Mouse (Mus musculus) myocyte (in vitro differentiated cells): ENCODE data around the gene Ilvbl.

Source experiments
- CEBPB ChIP-seq: IDR thresholded peaks from 2 replicates; pipeline ENCODE4 v1.6.1; 2011; ENCODE audit warnings: mild to moderate bottlenecking, moderate library complexity; ENCODE audit not compliant: poor library complexity, insufficient read depth, severe bottlenecking
- E2F4 ChIP-seq: IDR thresholded peaks from one replicate; pipeline ENCODE4 v1.6.1; 2011; ENCODE audit warnings: mild to moderate bottlenecking, control low read depth, moderate library complexity; ENCODE audit not compliant: insufficient read depth
- MAX ChIP-seq: IDR thresholded peaks from one replicate; pipeline ENCODE4 v1.6.1; 2011; ENCODE audit warnings: low read depth, mild to moderate bottlenecking, control low read depth
- MYOD1 ChIP-seq, 3 experiments: IDR thresholded peaks; one replicate each; pipeline ENCODE4 v1.6.1; 2011; ENCODE audit warnings: control low read depth in 2 of 3, low read depth in 2 of 3, mild to moderate bottlenecking in 2 of 3, moderate library complexity in 1 of 3; ENCODE audit not compliant: insufficient read length in 2 of 3, control insufficient read depth in 1 of 3
- MYOG ChIP-seq, 3 experiments: IDR thresholded peaks; one replicate each; pipeline ENCODE4 v1.6.1; 2011; ENCODE audit warnings: control low read depth in 2 of 3, low read depth in 2 of 3, mild to moderate bottlenecking in 2 of 3; ENCODE audit not compliant: insufficient read length in 2 of 3, control insufficient read depth in 1 of 3, insufficient read depth in 1 of 3
- POLR2A ChIP-seq: IDR thresholded peaks from one replicate; pipeline ENCODE4 v1.6.1; 2011; ENCODE audit warnings: low read depth, mild to moderate bottlenecking, control low read depth, moderate library complexity; ENCODE audit not compliant: insufficient read length
- POLR2AphosphoS2 ChIP-seq: IDR thresholded peaks from one replicate; pipeline ENCODE4 v1.6.1; 2011; ENCODE audit warnings: low read depth, control low read depth; ENCODE audit not compliant: insufficient read length
- REST ChIP-seq: IDR thresholded peaks from one replicate; pipeline ENCODE4 v1.6.1; 2011; ENCODE audit warnings: mild to moderate bottlenecking, control low read depth, moderate library complexity; ENCODE audit not compliant: insufficient read depth, insufficient read length
- SRF ChIP-seq: IDR thresholded peaks from one replicate; pipeline ENCODE4 v1.6.1; 2011; ENCODE audit warnings: low read depth; ENCODE audit not compliant: control insufficient read depth, insufficient read length
- USF1 ChIP-seq: IDR thresholded peaks from one replicate; pipeline ENCODE4 v1.6.1; 2011; ENCODE audit warnings: low read depth, mild to moderate bottlenecking, control low read depth, moderate library complexity

GRCm38 (mm10) chr10:78605080-78605479, 30.9 kb downstream of the Ilvbl start:
- TF ChIP-seq POLR2A = no peak
- TF ChIP-seq MYOD1 (IDR thresholded peaks at IDR 0.05; ENCODE audit: control insufficient read depth in 1 of 3, insufficient read length in 2 of 3, low read depth in 2 of 3) = no peak
- TF ChIP-seq REST = no peak
- TF ChIP-seq MYOG (IDR thresholded peaks at IDR 0.05; ENCODE audit: control insufficient read depth in 1 of 3, insufficient read depth in 1 of 3, insufficient read length in 2 of 3, low read depth in 2 of 3) = no peak
- no peak for TF ChIP-seq USF1
- no peak for TF ChIP-seq MAX
- no peak for TF ChIP-seq CEBPB
- no peak for TF ChIP-seq SRF
- TF ChIP-seq POLR2AphosphoS2 = no peak
- no peak for TF ChIP-seq E2F4
